Mouse (Mus musculus): ENCODE results near the gene Cyfip1.

DNA sequence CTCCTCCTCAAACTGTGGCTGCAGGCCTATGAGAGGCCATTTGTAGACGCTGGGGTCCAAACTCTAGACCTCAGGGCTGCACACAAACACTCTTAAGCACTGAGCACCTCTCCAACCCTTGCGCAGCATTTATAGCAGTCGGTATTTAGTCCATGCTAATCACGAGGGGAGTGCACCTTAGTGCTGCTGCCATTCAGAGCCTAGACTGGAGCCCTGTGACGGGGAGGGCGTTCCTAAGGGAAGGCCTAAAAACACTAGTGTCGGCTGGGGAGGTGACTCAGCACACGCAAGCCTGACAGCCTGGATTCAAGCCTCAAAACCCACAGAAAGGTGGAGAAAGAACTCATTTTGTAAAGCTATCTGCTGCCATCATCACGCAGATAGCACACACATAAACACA, 14.0 kb upstream of the Cyfip1 start:
- TF ChIP-seq CTCF (IDR thresholded peaks at IDR 0.05; ENCODE audit: low read depth) (no peak), EP300 (optimal IDR thresholded peaks at IDR 0.05) (no peak)

Data from stomach, postnatal 0 days (tissue).